Mouse (Mus musculus) liver, adult 2 months (tissue): ENCODE measurements at regions not wholly inside any gene's neighbourhood (a gene's known extent, or its start where the extent isn't known, plus 50 kb on each side); places are given as distances from the start of the nearest gene placed in this dataset.
"Not testable (repeated sequence)": the region's sequence is repeated elsewhere in the genome, so short reads cannot be mapped to it uniquely, and the experiment has no call there.

Experiments
- CTCF ChIP-seq: fragments of 200-500 bp; IDR thresholded peaks from 2 replicates; pipeline ENCODE4 v1.5.1; 2011; ENCODE audit warnings: low read depth, low read length, control low read depth
- POLR2A ChIP-seq: fragments of 200-500 bp; IDR thresholded peaks from 2 replicates; pipeline ENCODE4 v1.6.1; 2011; ENCODE audit warnings: low read length, control low read depth; ENCODE audit not compliant: insufficient read depth; ENCODE audit errors: extremely low read depth

- not testable (repeated sequence) for TF ChIP-seq CTCF, POLR2A
These were observed 153.0 kb downstream of the Stard3nl start for GRCm38 (mm10) chr13:19242580-19242979.
